Mouse (Mus musculus): ENCODE results near the gene 1700030J22Rik. TPM values are rescaled to one million over a fixed set of nuclear protein-coding genes. Genes with fewer than 3 reads are reported as not detected.

Gene 1700030J22Rik
- total RNA-seq, 2 experiments from 2014 or later, result 13.5 TPM

GRCm38 (mm10) chr8:116969531-116969930, 9.2 kb downstream of the 1700030J22Rik start:
- DNase-seq (ENCODE audit: low spot score in 2 of 2), result no peak
- intact Hi-C loops (cut with DNase I), result no loop called here

- DNase-seq (ENCODE audit: low spot score in 2 of 2), result peak; percentile 84 to 89
- intact Hi-C loops (cut with DNase I), result no loop called here
These were observed 24.3 kb downstream of the 1700030J22Rik start for GRCm38 (mm10) chr8:116954415-116954814.

- no peak for DNase-seq (ENCODE audit: low spot score in 2 of 2)
- intact Hi-C loops (cut with DNase I), result no loop called here
These were observed 26.3 kb downstream of the 1700030J22Rik start for GRCm38 (mm10) chr8:116952428-116952827.

- DNase-seq (ENCODE audit: low spot score in 2 of 2), result no peak
- intact Hi-C loops (cut with DNase I), result no loop called here
These were observed 27.0 kb downstream of the 1700030J22Rik start for GRCm38 (mm10) chr8:116951778-116952177.

GRCm38 (mm10) chr8:116951369-116951768, 27.4 kb downstream of the 1700030J22Rik start:
- DNase-seq (ENCODE audit: low spot score in 2 of 2), result no peak
- intact Hi-C loops (cut with DNase I), result no loop called here

- DNase-seq (ENCODE audit: low spot score in 2 of 2), result no peak
- intact Hi-C loops (cut with DNase I), result no loop called here
These were observed 31.2 kb downstream of the 1700030J22Rik start for GRCm38 (mm10) chr8:116947589-116947988.

- no peak for DNase-seq (ENCODE audit: low spot score in 2 of 2)
- intact Hi-C loops (cut with DNase I), result no loop called here
These were observed 31.9 kb downstream of the 1700030J22Rik start for GRCm38 (mm10) chr8:116946851-116947250.

- intact Hi-C loops (cut with DNase I), result no loop called here
- peak; percentile 67 to 68 for DNase-seq (ENCODE audit: low spot score in 2 of 2)
These were observed 32.4 kb downstream of the 1700030J22Rik start for GRCm38 (mm10) chr8:116946268-116946838.

- no peak for DNase-seq (ENCODE audit: low spot score in 2 of 2)
- intact Hi-C loops (cut with DNase I), result no loop called here
These were observed 33.4 kb downstream of the 1700030J22Rik start for GRCm38 (mm10) chr8:116945169-116945910.

- intact Hi-C loops (cut with DNase I), result loop anchor here (5.0 kb wide), 1 partner anchor 533 kb away; no protein-coding TSS in a partner anchor
- DNase-seq (ENCODE audit: low spot score in 2 of 2), result no peak
These were observed 34.4 kb downstream of the 1700030J22Rik start for GRCm38 (mm10) chr8:116944385-116944696.

- intact Hi-C loops (cut with DNase I), result loop anchor here (1.0 to 5.0 kb wide), 2 partner anchors 36 to 534 kb away; no protein-coding TSS in a partner anchor
These were observed 35.0 kb downstream of the 1700030J22Rik start for GRCm38 (mm10) chr8:116943555-116944384.

GRCm38 (mm10) chr8:116943161-116943554, 35.6 kb downstream of the 1700030J22Rik start, which contains the start of gene Atmin:
Gene Atmin (plus strand): TSS chr8:116943393.
- DNase-seq (ENCODE audit: low spot score in 2 of 2), result peak; percentile 80 to 83
- intact Hi-C loops (cut with DNase I), result loop anchor here (1.0 to 5.0 kb wide), 2 partner anchors 36 to 534 kb away; no protein-coding TSS in a partner anchor

More at GRCm38 (mm10) chr8:116943555-116944384, 35.0 kb downstream of the 1700030J22Rik start:
- peak; percentile 50 to 61 for DNase-seq (ENCODE audit: low spot score in 2 of 2)

- no peak for DNase-seq (ENCODE audit: low spot score in 2 of 2)
- intact Hi-C loops (cut with DNase I), result loop anchor here (1.0 to 5.0 kb wide), 2 partner anchors 37 to 535 kb away; no protein-coding TSS in a partner anchor
These were observed 36.3 kb downstream of the 1700030J22Rik start for GRCm38 (mm10) chr8:116942284-116943058.

- intact Hi-C loops (cut with DNase I), result no loop called here
- no peak for DNase-seq (ENCODE audit: low spot score in 2 of 2)
These were observed 43.3 kb downstream of the 1700030J22Rik start for GRCm38 (mm10) chr8:116935506-116935905.

- intact Hi-C loops (cut with DNase I), result no loop called here
- DNase-seq (ENCODE audit: low spot score in 2 of 2), result no peak
These were observed 43.8 kb downstream of the 1700030J22Rik start for GRCm38 (mm10) chr8:116934976-116935375.

GRCm38 (mm10) chr8:116928588-116928987, 50.2 kb downstream of the 1700030J22Rik start:
- DNase-seq (ENCODE audit: low spot score in 2 of 2), result no peak
- intact Hi-C loops (cut with DNase I), result no loop called here

GRCm38 (mm10) chr8:116927880-116928279, 50.9 kb downstream of the 1700030J22Rik start:
- no peak for DNase-seq (ENCODE audit: low spot score in 2 of 2)
- intact Hi-C loops (cut with DNase I), result no loop called here

- intact Hi-C loops (cut with DNase I), result loop anchor here (5.0 kb wide), 1 partner anchor 69 kb away; the partner anchor contains the start of gene Gcsh
- DNase-seq (ENCODE audit: low spot score in 2 of 2), result no peak
These were observed 55.2 kb downstream of the 1700030J22Rik start for GRCm38 (mm10) chr8:116923526-116923925.

Data from left cerebral cortex, postnatal 36 days (tissue).